Mouse (Mus musculus) testis, adult 2 months (tissue): Measurements from ENCODE around the gene Prpf40b.

ENCODE experiments used
- CTCF ChIP-seq: fragments of 200-500 bp; IDR thresholded peaks from 2 replicates; pipeline ENCODE4 v1.5.1; 2012; ENCODE audit warnings: low read depth, mild to moderate bottlenecking, inconsistent platforms, low read length, moderate library complexity; ENCODE audit not compliant: control insufficient read depth, insufficient read depth, insufficient replicate concordance
- POLR2A ChIP-seq: fragments of 200-500 bp; IDR thresholded peaks from 2 replicates; pipeline ENCODE4 v1.6.1; 2012; ENCODE audit warnings: low read depth, mild to moderate bottlenecking, inconsistent platforms, low read length, moderate library complexity; ENCODE audit not compliant: control insufficient read depth

- TF ChIP-seq CTCF = no peak
- TF ChIP-seq POLR2A = no peak
Observed at GRCm38 (mm10) chr15:99259167-99259729, 35.6 kb upstream of the Prpf40b start.
